Mouse (Mus musculus) inflammation-experienced regulatory T-cells (primary cell): Measurements from ENCODE around the gene Lpcat3. TPM values are rescaled to one million over a fixed set of nuclear protein-coding genes. Genes with fewer than 3 reads are reported as not detected.

Source experiments
- polyA plus RNA-seq, 2 experiments: library from polyadenylated mRNA; unstranded; fragments of 100-300 nt; shearing (Covaris generic); gene quantifications; one replicate each; pipeline ENCODE4 v1.2.1; 2017

Lpcat3 gene
- polyA plus RNA-seq = 10 to 100 TPM; 35.2 to 40.2 TPM

DNA sequence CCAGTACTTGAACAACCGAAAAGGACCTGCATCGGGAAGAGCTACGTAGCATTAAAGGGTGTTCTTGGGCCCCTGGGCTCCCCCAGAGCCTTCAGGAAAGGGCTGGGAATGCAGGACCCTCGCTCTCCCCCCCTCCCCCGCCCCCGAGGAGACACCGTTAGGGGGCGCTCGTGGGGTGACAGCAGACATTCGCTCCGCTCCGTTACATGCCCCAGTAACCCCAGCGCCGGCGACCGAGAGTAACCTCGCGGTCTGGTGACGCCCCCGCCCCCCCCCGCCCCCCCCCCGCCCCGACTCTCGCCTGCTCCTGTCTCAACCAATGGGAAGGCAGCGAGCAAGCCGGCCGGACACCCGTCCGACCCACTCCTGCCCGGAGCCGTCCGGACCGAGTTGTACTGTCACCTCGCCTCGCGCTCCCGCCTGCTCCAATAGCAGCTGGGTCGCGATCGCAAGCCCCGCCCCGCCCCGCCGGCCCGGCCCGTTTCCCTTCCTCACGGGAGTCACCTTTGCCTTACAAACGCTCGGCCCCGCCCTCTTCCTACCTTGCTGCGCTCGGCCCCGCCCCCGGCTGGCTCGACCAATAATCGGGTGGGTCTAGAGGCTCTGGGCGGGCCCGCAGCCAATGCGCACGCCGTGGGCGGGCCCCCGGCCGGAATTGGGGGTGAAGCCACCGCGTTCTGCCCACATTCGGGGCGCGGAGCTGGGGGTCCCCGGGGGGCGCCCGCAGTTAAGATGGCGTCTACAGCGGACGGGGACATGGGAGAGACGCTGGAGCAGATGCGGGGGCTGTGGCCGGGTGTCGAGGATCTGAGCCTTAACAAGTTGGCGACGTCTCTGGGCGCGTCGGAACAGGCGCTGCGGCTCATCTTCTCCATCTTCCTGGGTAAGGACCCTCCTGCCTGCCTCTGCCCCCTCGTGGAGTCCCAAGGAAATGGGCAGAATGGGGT, at the start of gene Lpcat3:
Lpcat3 (plus strand) TSS at position 551 of the 947 bp plus-strand sequence.

GRCm38 (mm10) chr6:124635985-124636384, 26.8 kb upstream of the Lpcat3 start, which contains the start of gene C1s2:
TSS of gene C1s2 (minus strand) at chr6:124636085.

GRCm38 (mm10) chr6:124711824-124712782, 49.3 kb downstream of the Lpcat3 start, which contains the start of the genes Emg1 and Phb2:
TSS of gene Emg1 (minus strand) at chr6:124712178.
TSS of gene Phb2 (plus strand) at chr6:124712336.

GRCm38 (mm10) chr6:124738511-124739023, 75.7 kb downstream of the Lpcat3 start, which contains the start of gene Ptpn6:
TSS of gene Ptpn6 (minus strand) at chr6:124738714.

GRCm38 (mm10) chr6:124740888-124741761, 78.3 kb downstream of the Lpcat3 start, which contains the start of gene Grcc10:
TSS of gene Grcc10 (minus strand) at chr6:124741374.

Other genes starting within 250 kb of the Lpcat3 start
- gene Pex5, start 248.0 kb upstream of the Lpcat3 start, polyA plus RNA-seq = 10 to 100 TPM; 28.3 to 35.9 TPM
- 1 to 10 TPM in 1 of 2 experiments, not detected in 1; 1.3 TPM for gene Clstn3, start 198.2 kb upstream of the Lpcat3 start, polyA plus RNA-seq
- gene C1rl, start 169.9 kb upstream of the Lpcat3 start, polyA plus RNA-seq = under 1 TPM; 0.34 to 0.39 TPM
- gene C1ra, start 150.6 kb upstream of the Lpcat3 start, polyA plus RNA-seq = under 1 TPM in 1 of 2 experiments, not detected in 1; 0.58 TPM
- gene C1s1, start 120.7 kb upstream of the Lpcat3 start, polyA plus RNA-seq = 1 to 10 TPM in 1 of 2 experiments, not detected in 1; 1.1 TPM
- gene C1rb, start 92.7 kb upstream of the Lpcat3 start, polyA plus RNA-seq = not detected
- under 1 TPM in 1 of 2 experiments, not detected in 1; 0.30 TPM for gene C1s2, start 26.9 kb upstream of the Lpcat3 start, polyA plus RNA-seq
- 100 to 1,000 TPM; 287 to 344 TPM for gene Emg1, start 49.2 kb downstream of the Lpcat3 start, polyA plus RNA-seq
- gene Phb2, start 49.3 kb downstream of the Lpcat3 start, polyA plus RNA-seq = 100 to 1,000 TPM; 196 to 201 TPM
- gene Ptpn6, start 75.7 kb downstream of the Lpcat3 start, polyA plus RNA-seq = 100 to 1,000 TPM; 320 to 496 TPM
- gene Grcc10, start 78.3 kb downstream of the Lpcat3 start, polyA plus RNA-seq = 100 to 1,000 TPM; 440 to 464 TPM
- not detected for gene Gm45234, start 93.0 kb downstream of the Lpcat3 start, polyA plus RNA-seq
- gene Atn1, start 93.5 kb downstream of the Lpcat3 start, polyA plus RNA-seq = 10 to 100 TPM in 1 of 2 experiments, 1 to 10 TPM in 1; 4.2 to 14.1 TPM
- 1 to 10 TPM; 2.8 to 3.5 TPM for gene Eno2, start 106.6 kb downstream of the Lpcat3 start, polyA plus RNA-seq
- 1 to 10 TPM; 1.1 to 1.6 TPM for gene Lrrc23, start 116.7 kb downstream of the Lpcat3 start, polyA plus RNA-seq
- 1 to 10 TPM; 4.4 to 4.5 TPM for gene Spsb2, start 145.6 kb downstream of the Lpcat3 start, polyA plus RNA-seq
- gene Tpi1, start 151.3 kb downstream of the Lpcat3 start, polyA plus RNA-seq = 10 to 100 TPM; 75.7 to 86.0 TPM
- gene Usp5, start 166.5 kb downstream of the Lpcat3 start, polyA plus RNA-seq = 100 to 1,000 TPM in 1 of 2 experiments, 10 to 100 TPM in 1; 96.6 to 112 TPM
- gene Cdca3, start 166.5 kb downstream of the Lpcat3 start, polyA plus RNA-seq = 1 to 10 TPM; 2.0 to 4.3 TPM
- gene Gnb3, start 177.2 kb downstream of the Lpcat3 start, polyA plus RNA-seq = under 1 TPM; 0.28 to 0.76 TPM
- gene P3h3, start 194.7 kb downstream of the Lpcat3 start, polyA plus RNA-seq = 1 to 10 TPM in 1 of 2 experiments, not detected in 1; 1.2 TPM
- under 1 TPM; 0.11 to 0.89 TPM for gene Gpr162, start 201.0 kb downstream of the Lpcat3 start, polyA plus RNA-seq
- 100 to 1,000 TPM; 455 to 600 TPM for gene Cd4, start 225.2 kb downstream of the Lpcat3 start, polyA plus RNA-seq
- gene Lag3, start 248.7 kb downstream of the Lpcat3 start, polyA plus RNA-seq = 10 to 100 TPM in 1 of 2 experiments, 1 to 10 TPM in 1; 9.9 to 11.9 TPM